Mouse (Mus musculus): ENCODE data around the gene Uox. TPM values are rescaled to one million over a fixed set of nuclear protein-coding genes. Genes with fewer than 3 reads are reported as not detected.

Gene Uox
- total and polyA plus RNA-seq, 2 experiments: 512 to 1,668 TPM

GRCm38 (mm10) chr3:146652431-146652830, 82.2 kb downstream of the Uox start:
- 90% methylated on average over 5 of the region's 5 CpGs for WGBS
- no peak overlapping the region for H3K9ac ChIP-seq (ENCODE audit: low read depth, low read length)
- H3K4me1 ChIP-seq (ENCODE audit: control insufficient read depth, insufficient read depth, low read length): no peaks in the 10 kb centered on the region
- H3K4me3 ChIP-seq (ENCODE audit: insufficient read depth, low read depth, low read length): no peak overlapping the region
- DNase-seq (ENCODE audit: extremely low read depth, low read depth, low spot score): no peak
- H3K27ac ChIP-seq (replicated peaks; ENCODE audit: insufficient read depth, low read depth, low read length): no peak overlapping the region
- TF ChIP-seq CTCF (IDR thresholded peaks at IDR 0.05; ENCODE audit: low read depth, low read length) (no peak), POLR2A (IDR thresholded peaks at IDR 0.05; ENCODE audit: extremely low read depth, insufficient read depth, low read length) (no peak)
- H3K36me3 ChIP-seq (ENCODE audit: control insufficient read depth, insufficient read depth, low read length): no peaks in the 10 kb centered on the region
- H3K79me2 ChIP-seq (ENCODE audit: control insufficient read depth, insufficient read depth, low read length): no peaks in the 10 kb centered on the region
- no peaks in the 10 kb centered on the region for H3K27me3 ChIP-seq (ENCODE audit: control insufficient read depth, insufficient read depth, low read length)

GRCm38 (mm10) chr3:146653692-146654091, 83.5 kb downstream of the Uox start:
- Histone ChIP-seq H3K27ac (replicated peaks; ENCODE audit: insufficient read depth, low read depth, low read length) (no peak overlapping the region), H3K79me2 (ENCODE audit: control insufficient read depth, insufficient read depth, low read length) (no peaks in the 10 kb centered on the region), H3K4me3 (ENCODE audit: insufficient read depth, low read depth, low read length) (no peak overlapping the region), H3K4me1 (ENCODE audit: control insufficient read depth, insufficient read depth, low read length) (no peaks in the 10 kb centered on the region), H3K27me3 (ENCODE audit: control insufficient read depth, insufficient read depth, low read length) (no peaks in the 10 kb centered on the region), H3K36me3 (ENCODE audit: control insufficient read depth, insufficient read depth, low read length) (no peaks in the 10 kb centered on the region), H3K9ac (ENCODE audit: low read depth, low read length) (no peak overlapping the region)
- 74% methylated on average over 6 of the region's 6 CpGs for WGBS
- TF ChIP-seq POLR2A (IDR thresholded peaks at IDR 0.05; ENCODE audit: extremely low read depth, insufficient read depth, low read length): no peak
- TF ChIP-seq CTCF (IDR thresholded peaks at IDR 0.05; ENCODE audit: low read depth, low read length): no peak
- peak; percentile 16 for DNase-seq (ENCODE audit: extremely low read depth, low read depth, low spot score)

GRCm38 (mm10) chr3:146655111-146655577, 84.9 kb downstream of the Uox start:
- H3K9ac ChIP-seq (ENCODE audit: low read depth, low read length): no peak overlapping the region
- peak; percentile 5 for DNase-seq (ENCODE audit: extremely low read depth, low read depth, low spot score)
- H3K4me3 ChIP-seq (ENCODE audit: insufficient read depth, low read depth, low read length): no peak overlapping the region
- H3K27ac ChIP-seq (replicated peaks; ENCODE audit: insufficient read depth, low read depth, low read length): no peak overlapping the region
- no peaks in the 10 kb centered on the region for H3K36me3 ChIP-seq (ENCODE audit: control insufficient read depth, insufficient read depth, low read length)
- no peaks in the 10 kb centered on the region for H3K4me1 ChIP-seq (ENCODE audit: control insufficient read depth, insufficient read depth, low read length)
- no peak for TF ChIP-seq POLR2A (IDR thresholded peaks at IDR 0.05; ENCODE audit: extremely low read depth, insufficient read depth, low read length)
- TF ChIP-seq CTCF (IDR thresholded peaks at IDR 0.05; ENCODE audit: low read depth, low read length): no peak
- no peaks in the 10 kb centered on the region for H3K27me3 ChIP-seq (ENCODE audit: control insufficient read depth, insufficient read depth, low read length)
- WGBS: 63% methylated on average over 2 of the region's 2 CpGs
- no peaks in the 10 kb centered on the region for H3K79me2 ChIP-seq (ENCODE audit: control insufficient read depth, insufficient read depth, low read length)

GRCm38 (mm10) chr3:146657433-146657832, 87.2 kb downstream of the Uox start:
- H3K79me2 ChIP-seq (ENCODE audit: control insufficient read depth, insufficient read depth, low read length): no peaks in the 10 kb centered on the region
- H3K27ac ChIP-seq (replicated peaks; ENCODE audit: insufficient read depth, low read depth, low read length): no peak overlapping the region
- H3K4me3 ChIP-seq (ENCODE audit: insufficient read depth, low read depth, low read length): no peak overlapping the region
- H3K27me3 ChIP-seq (ENCODE audit: control insufficient read depth, insufficient read depth, low read length): no peaks in the 10 kb centered on the region
- H3K4me1 ChIP-seq (ENCODE audit: control insufficient read depth, insufficient read depth, low read length): no peaks in the 10 kb centered on the region
- peak; percentile 48 for DNase-seq (ENCODE audit: extremely low read depth, low read depth, low spot score)
- H3K36me3 ChIP-seq (ENCODE audit: control insufficient read depth, insufficient read depth, low read length): no peaks in the 10 kb centered on the region
- 87% methylated on average over 5 of the region's 5 CpGs for WGBS
- H3K9ac ChIP-seq (ENCODE audit: low read depth, low read length): no peak overlapping the region
- TF ChIP-seq POLR2A (IDR thresholded peaks at IDR 0.05; ENCODE audit: extremely low read depth, insufficient read depth, low read length) (no peak), CTCF (IDR thresholded peaks at IDR 0.05; ENCODE audit: low read depth, low read length) (no peak)

- Histone ChIP-seq H3K4me3 (ENCODE audit: insufficient read depth, low read depth, low read length) (no peak overlapping the region), H3K4me1 (ENCODE audit: control insufficient read depth, insufficient read depth, low read length) (no peaks in the 10 kb centered on the region), H3K9ac (ENCODE audit: low read depth, low read length) (no peak overlapping the region), H3K36me3 (ENCODE audit: control insufficient read depth, insufficient read depth, low read length) (no peaks in the 10 kb centered on the region), H3K79me2 (ENCODE audit: control insufficient read depth, insufficient read depth, low read length) (no peaks in the 10 kb centered on the region), H3K27me3 (ENCODE audit: control insufficient read depth, insufficient read depth, low read length) (no peaks in the 10 kb centered on the region), H3K27ac (replicated peaks; ENCODE audit: insufficient read depth, low read depth, low read length) (no peak overlapping the region)
- WGBS: 100% methylated on average over 1 of the region's 1 CpGs
- DNase-seq (ENCODE audit: extremely low read depth, low read depth, low spot score): no peak
- TF ChIP-seq CTCF (IDR thresholded peaks at IDR 0.05; ENCODE audit: low read depth, low read length): no peak
- TF ChIP-seq POLR2A (IDR thresholded peaks at IDR 0.05; ENCODE audit: extremely low read depth, insufficient read depth, low read length): no peak
Measured at GRCm38 (mm10) chr3:146658061-146658639, 87.9 kb downstream of the Uox start.

GRCm38 (mm10) chr3:146659321-146659720, 89.1 kb downstream of the Uox start:
- Histone ChIP-seq H3K27ac (replicated peaks; ENCODE audit: insufficient read depth, low read depth, low read length) (no peak overlapping the region), H3K27me3 (ENCODE audit: control insufficient read depth, insufficient read depth, low read length) (no peaks in the 10 kb centered on the region), H3K4me1 (ENCODE audit: control insufficient read depth, insufficient read depth, low read length) (no peaks in the 10 kb centered on the region), H3K9ac (ENCODE audit: low read depth, low read length) (no peak overlapping the region), H3K36me3 (ENCODE audit: control insufficient read depth, insufficient read depth, low read length) (no peaks in the 10 kb centered on the region), H3K4me3 (ENCODE audit: insufficient read depth, low read depth, low read length) (no peak overlapping the region), H3K79me2 (ENCODE audit: control insufficient read depth, insufficient read depth, low read length) (no peaks in the 10 kb centered on the region)
- no peak for TF ChIP-seq POLR2A (IDR thresholded peaks at IDR 0.05; ENCODE audit: extremely low read depth, insufficient read depth, low read length)
- TF ChIP-seq CTCF (IDR thresholded peaks at IDR 0.05; ENCODE audit: low read depth, low read length): no peak
- no peak for DNase-seq (ENCODE audit: extremely low read depth, low read depth, low spot score)
- 87% methylated on average over 5 of the region's 5 CpGs for WGBS
